Mouse (Mus musculus): ENCODE measurements around the gene Csf3. TPM values are rescaled to one million over a fixed set of nuclear protein-coding genes. Genes with fewer than 3 reads are reported as not detected.

Csf3 gene
- polyA plus RNA-seq, 1 experiment, result not detected

- no peak overlapping the region for H3K4me3 ChIP-seq (ENCODE audit: low read depth, low read length)
- peaks cover 19% of the 10 kb centered on the region for H3K4me1 ChIP-seq (ENCODE audit: control insufficient read depth, insufficient read depth, low read length)
- no peaks in the 10 kb centered on the region for H3K27me3 ChIP-seq (ENCODE audit: control insufficient read depth, insufficient read depth, low read length, poor library complexity, severe bottlenecking)
- H3K9me3 ChIP-seq (replicated peaks; ENCODE audit: control insufficient read depth, insufficient read depth, low read length, poor library complexity, severe bottlenecking), result no peaks in the 10 kb centered on the region
- H3K9ac ChIP-seq (ENCODE audit: low read depth, poor library complexity, severe bottlenecking), result no peak overlapping the region
- no peaks in the 10 kb centered on the region for H3K36me3 ChIP-seq (ENCODE audit: control insufficient read depth, insufficient read depth, low read length, poor library complexity, severe bottlenecking)
- H3K27ac ChIP-seq (ENCODE audit: insufficient read depth, low read length), result no peak overlapping the region
- TF ChIP-seq EP300 (IDR thresholded peaks at IDR 0.05; ENCODE audit: insufficient read depth, low read depth, low read length), result no peak
- no peak for TF ChIP-seq CTCF (IDR thresholded peaks at IDR 0.05; ENCODE audit: low read depth, low read length)
Measured at GRCm38 (mm10) chr11:98751221-98751782, 50.2 kb downstream of the Csf3 start.

DNA sequence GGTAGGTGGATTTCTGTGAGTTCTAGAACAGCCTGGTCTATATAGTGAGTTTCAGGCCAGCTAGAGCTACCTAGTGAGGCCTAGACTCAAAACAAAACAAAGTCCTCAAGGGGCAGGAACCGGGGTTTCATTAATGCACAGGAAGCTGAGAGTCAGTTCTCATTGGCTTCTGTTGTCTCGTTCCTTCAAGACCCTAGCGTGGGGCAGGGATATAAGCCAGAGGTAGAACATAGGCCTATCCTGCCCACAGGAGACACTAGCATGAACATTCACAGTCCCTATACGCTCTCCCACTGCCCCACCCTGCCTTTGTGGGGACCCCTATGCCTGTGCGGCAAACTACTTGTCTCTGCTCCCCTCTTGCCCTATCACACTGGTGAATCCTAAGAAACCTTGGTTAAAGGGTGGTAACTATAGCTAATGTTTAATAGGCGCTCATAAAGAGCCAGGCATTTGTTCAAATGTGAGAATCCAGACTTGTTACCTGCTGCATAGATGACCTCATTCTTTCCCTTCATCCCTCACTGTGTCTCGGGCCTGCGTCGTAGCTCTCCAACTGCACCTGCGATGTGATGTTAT, 51.6 kb downstream of the Csf3 start:
- no peak overlapping the region for H3K9ac ChIP-seq (ENCODE audit: low read depth, poor library complexity, severe bottlenecking)
- no peaks in the 10 kb centered on the region for H3K36me3 ChIP-seq (ENCODE audit: control insufficient read depth, insufficient read depth, low read length, poor library complexity, severe bottlenecking)
- no peak overlapping the region for H3K27ac ChIP-seq (ENCODE audit: insufficient read depth, low read length)
- H3K4me3 ChIP-seq (ENCODE audit: low read depth, low read length), result no peak overlapping the region
- H3K27me3 ChIP-seq (ENCODE audit: control insufficient read depth, insufficient read depth, low read length, poor library complexity, severe bottlenecking), result no peaks in the 10 kb centered on the region
- no peak for TF ChIP-seq POLR2A (IDR thresholded peaks at IDR 0.05; ENCODE audit: insufficient read depth, low read length)
- TF ChIP-seq CTCF (IDR thresholded peaks at IDR 0.05; ENCODE audit: low read depth, low read length), result no peak
- peaks cover 11% of the 10 kb centered on the region for H3K4me1 ChIP-seq (ENCODE audit: control insufficient read depth, insufficient read depth, low read length)
- no peaks in the 10 kb centered on the region for H3K9me3 ChIP-seq (replicated peaks; ENCODE audit: control insufficient read depth, insufficient read depth, low read length, poor library complexity, severe bottlenecking)

Other genes with a start within 250 kb of the Csf3 start
- gene Ikzf3, start 155.2 kb upstream of the Csf3 start, polyA plus RNA-seq (2011; ENCODE audit: insufficient read depth, insufficient read length, low read depth, missing spikeins), result not detected in 2 replicates
- not detected in 2 replicates for gene Zpbp2, start 150.2 kb upstream of the Csf3 start, polyA plus RNA-seq (2011; ENCODE audit: insufficient read depth, insufficient read length, low read depth, missing spikeins)
- 19.3 and 20.0 TPM in 2 replicates for gene Ormdl3, start 113.9 kb upstream of the Csf3 start, polyA plus RNA-seq (2011; ENCODE audit: insufficient read depth, insufficient read length, low read depth, missing spikeins)
- not detected in 2 replicates for gene Lrrc3c, start 103.0 kb upstream of the Csf3 start, polyA plus RNA-seq (2011; ENCODE audit: insufficient read depth, insufficient read length, low read depth, missing spikeins)
- gene Gm12355, start 75.6 kb upstream of the Csf3 start, polyA plus RNA-seq (2011; ENCODE audit: insufficient read depth, insufficient read length, low read depth, missing spikeins), result 50.0 and 53.5 TPM in 2 replicates
- not detected in 2 replicates for gene Gsdma3, start 74.9 kb upstream of the Csf3 start, polyA plus RNA-seq (2011; ENCODE audit: insufficient read depth, insufficient read length, low read depth, missing spikeins)
- not detected in 2 replicates for gene Gsdma2, start 54.5 kb upstream of the Csf3 start, polyA plus RNA-seq (2011; ENCODE audit: insufficient read depth, insufficient read length, low read depth, missing spikeins)
- 0.22 and 0.56 TPM in 2 replicates for gene Gsdma, start 36.9 kb upstream of the Csf3 start, polyA plus RNA-seq (2011; ENCODE audit: insufficient read depth, insufficient read length, low read depth, missing spikeins)
- gene Psmd3, start 18.7 kb upstream of the Csf3 start, polyA plus RNA-seq (2011; ENCODE audit: insufficient read depth, insufficient read length, low read depth, missing spikeins), result 123 and 129 TPM in 2 replicates
- 83.5 and 85.8 TPM in 2 replicates for gene Med24, start 28.2 kb downstream of the Csf3 start, polyA plus RNA-seq (2011; ENCODE audit: insufficient read depth, insufficient read length, low read depth, missing spikeins)
- 20.7 and 24.6 TPM in 2 replicates for gene Thra, start 39.4 kb downstream of the Csf3 start, polyA plus RNA-seq (2011; ENCODE audit: insufficient read depth, insufficient read length, low read depth, missing spikeins)
- gene Nr1d1, start 74.1 kb downstream of the Csf3 start, polyA plus RNA-seq (2011; ENCODE audit: insufficient read depth, insufficient read length, low read depth, missing spikeins), result 7.4 and 7.5 TPM in 2 replicates
- gene Msl1, start 94.3 kb downstream of the Csf3 start, polyA plus RNA-seq (2011; ENCODE audit: insufficient read depth, insufficient read length, low read depth, missing spikeins), result 68.7 and 69.1 TPM in 2 replicates
- 55.0 and 57.7 TPM in 2 replicates for gene Casc3, start 103.6 kb downstream of the Csf3 start, polyA plus RNA-seq (2011; ENCODE audit: insufficient read depth, insufficient read length, low read depth, missing spikeins)
- 3.5 and 4.0 TPM in 2 replicates for gene Rapgefl1, start 135.5 kb downstream of the Csf3 start, polyA plus RNA-seq (2011; ENCODE audit: insufficient read depth, insufficient read length, low read depth, missing spikeins)
- gene Wipf2, start 162.4 kb downstream of the Csf3 start, polyA plus RNA-seq (2011; ENCODE audit: insufficient read depth, insufficient read length, low read depth, missing spikeins), result 36.5 and 40.3 TPM in 2 replicates
- 54.3 and 55.8 TPM in 2 replicates for gene Cdc6, start 206.5 kb downstream of the Csf3 start, polyA plus RNA-seq (2011; ENCODE audit: insufficient read depth, insufficient read length, low read depth, missing spikeins)
- gene Rara, start 226.6 kb downstream of the Csf3 start, polyA plus RNA-seq (2011; ENCODE audit: insufficient read depth, insufficient read length, low read depth, missing spikeins), result 23.7 and 26.3 TPM in 2 replicates

Measured in ES-Bruce4 (cell line).